In the genomic region with DNA sequence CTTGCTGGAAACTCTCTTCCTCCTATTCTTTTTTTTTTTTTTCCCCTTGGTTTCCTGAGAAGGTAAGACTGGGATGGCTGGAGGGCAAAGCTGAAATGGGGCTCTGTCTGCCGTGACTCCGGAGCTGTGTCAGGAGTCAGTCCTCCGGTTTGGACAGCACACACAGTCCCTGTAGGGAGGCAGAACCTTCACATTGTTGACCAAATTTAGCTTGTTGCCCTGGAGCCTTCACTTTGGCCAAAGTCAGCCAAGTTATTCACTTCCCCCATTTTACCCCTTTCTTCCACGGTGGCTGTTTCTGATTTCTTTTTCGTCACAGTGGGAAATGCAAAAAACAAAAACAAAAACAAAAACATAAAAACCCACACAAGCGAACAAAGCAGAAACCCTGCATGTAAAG, we compare ENCODE assay signal across 14 mouse cellular contexts. TPM values are rescaled to one million over a fixed set of nuclear protein-coding genes. Genes with fewer than 3 reads are reported as not detected.
DNase-seq lines count a peak whose midpoint lies in the region; ATAC-seq lines count a peak whose summit lies in the region.
"Had no signal": no experiment of that assay in that cellular context is flagged by ENCODE, and none has a peak within 500 bp of the region (broad histone marks: within the 10 kb centered on the region; RNA-seq: fewer than 3 reads in every experiment).

No protein-coding gene starts in this region.

- DNase-seq in forebrain, embryonic 11.5 days (ENCODE audit: low spot score) = no peak
- no peak for DNase-seq in midbrain, embryonic 14.5 days
- no peak for DNase-seq in hindbrain, embryonic 11.5 days (ENCODE audit: low spot score)
- no peak for DNase-seq in gastrocnemius, adult 8-10 months (ENCODE audit: low spot score in 2 of 2)
- DNase-seq in c-Kit-positive CD71-positive TER-119-positive erythroid progenitor cells, embryonic 14.5 days (ENCODE audit: low spot score) = no peak
- DNase-seq: thymus, adult 18-20 months had no signal

- peaks cover 11% of the 10 kb centered on the region; the same call in 1 of the 2 replicates for H3K4me1 ChIP-seq in forebrain, embryonic 11.5 days (replicated peaks; ENCODE audit: control insufficient read depth, insufficient read depth, low read length)
- H3K4me1 ChIP-seq in forebrain, embryonic 16.5 days (replicated peaks; ENCODE audit: control insufficient read depth, insufficient read depth, low read length) = peaks cover 17% of the 10 kb centered on the region
- H3K4me1 ChIP-seq in midbrain, embryonic 12.5 days = peaks cover 23% of the 10 kb centered on the region
- H3K4me1 ChIP-seq in midbrain, embryonic 14.5 days (ENCODE audit: control insufficient read depth, insufficient read depth, low read length) = peaks cover 20% of the 10 kb centered on the region
- H3K4me1 ChIP-seq in hindbrain, embryonic 11.5 days (replicated peaks; ENCODE audit: control insufficient read depth, insufficient read depth, low read length) = 0 out of 2 replicates have a peak, but pooled peaks cover 2% of the 10 kb centered on the region
- peaks cover 11% of the 10 kb centered on the region; the same call in 1 of the 2 replicates for H3K4me1 ChIP-seq in neural tube, embryonic 14.5 days (ENCODE audit: control insufficient read depth, insufficient read depth, low read length)

- H3K9me3 ChIP-seq in forebrain, embryonic 11.5 days (ENCODE audit: control insufficient read depth, low read length) = no peaks in the 10 kb centered on the region
- no peaks in the 10 kb centered on the region for H3K9me3 ChIP-seq in forebrain, embryonic 16.5 days (ENCODE audit: control insufficient read depth, low read length)
- no peaks in the 10 kb centered on the region for H3K9me3 ChIP-seq in midbrain, embryonic 12.5 days
- H3K9me3 ChIP-seq in midbrain, embryonic 14.5 days (ENCODE audit: control insufficient read depth, low read length) = no peaks in the 10 kb centered on the region
- H3K9me3 ChIP-seq in hindbrain, embryonic 11.5 days (ENCODE audit: control insufficient read depth, low read length) = no peaks in the 10 kb centered on the region
- H3K9me3 ChIP-seq in neural tube, embryonic 14.5 days (ENCODE audit: control insufficient read depth, low read length) = no peaks in the 10 kb centered on the region
- H3K9me3 ChIP-seq: embryonic facial prominence, embryonic 12.5 days; G1E; limb, embryonic 12.5 days; megakaryocyte, embryonic 14.5 days had no signal

- ATAC-seq in forebrain, embryonic 11.5 days (replicated peaks; ENCODE audit: low FRiP score) = no peak
- ATAC-seq in forebrain, embryonic 16.5 days = no peak
- ATAC-seq in midbrain, embryonic 12.5 days (ENCODE audit: low FRiP score, low read depth) = no peak
- no peak for ATAC-seq in midbrain, embryonic 14.5 days (ENCODE audit: low FRiP score, low TSS enrichment)
- ATAC-seq in hindbrain, embryonic 11.5 days (ENCODE audit: low FRiP score) = no peak
- no peak for ATAC-seq in neural tube, embryonic 14.5 days (ENCODE audit: low read depth)
- ATAC-seq: activated CD4-positive, CD25-positive, alpha-beta regulatory T cell, adult 4 months had no signal

- H3K27ac ChIP-seq in forebrain, embryonic 11.5 days (ENCODE audit: low read depth, low read length) = 0 out of 2 replicates have a peak overlapping the region, but pooled peaks have one; percentile 37
- no peak overlapping the region for H3K27ac ChIP-seq in forebrain, embryonic 16.5 days (ENCODE audit: low read length)
- peak overlapping the region; percentile 68; the same call in 1 of the 2 replicates for H3K27ac ChIP-seq in midbrain, embryonic 12.5 days (replicated peaks)
- H3K27ac ChIP-seq in midbrain, embryonic 14.5 days (replicated peaks; ENCODE audit: low read depth, low read length) = no peak overlapping the region
- H3K27ac ChIP-seq in hindbrain, embryonic 11.5 days (ENCODE audit: low read depth, low read length) = peak overlapping the region; percentile 80
- peak overlapping the region; percentile 58; the same call in 1 of the 2 replicates for H3K27ac ChIP-seq in neural tube, embryonic 14.5 days (ENCODE audit: low read depth, low read length)
- H3K27ac ChIP-seq: limb, embryonic 12.5 days had no signal

- no peak overlapping the region; the same call in 1 of the 2 replicates for H3K4me2 ChIP-seq in forebrain, embryonic 11.5 days (ENCODE audit: low read depth, low read length, severe bottlenecking)
- H3K4me2 ChIP-seq in forebrain, embryonic 16.5 days (ENCODE audit: low read length) = no peak overlapping the region
- no peak overlapping the region for H3K4me2 ChIP-seq in midbrain, embryonic 12.5 days (replicated peaks)
- no peak overlapping the region for H3K4me2 ChIP-seq in midbrain, embryonic 14.5 days (ENCODE audit: low read length)
- no peak overlapping the region for H3K4me2 ChIP-seq in hindbrain, embryonic 11.5 days (replicated peaks; ENCODE audit: low read depth, low read length)
- H3K4me2 ChIP-seq in neural tube, embryonic 14.5 days (ENCODE audit: low read depth, low read length) = 0 out of 2 replicates have a peak overlapping the region, but pooled peaks have one; percentile 35

- no peaks in the 10 kb centered on the region for H3K27me3 ChIP-seq in forebrain, embryonic 11.5 days (ENCODE audit: control insufficient read depth, insufficient read depth, low read length)
- H3K27me3 ChIP-seq in forebrain, embryonic 16.5 days (replicated peaks; ENCODE audit: control insufficient read depth, insufficient read depth, low read length) = 0 out of 2 replicates have a peak, but pooled peaks cover 3% of the 10 kb centered on the region
- H3K27me3 ChIP-seq in midbrain, embryonic 12.5 days = 0 out of 2 replicates have a peak, but pooled peaks cover 4% of the 10 kb centered on the region
- H3K27me3 ChIP-seq in midbrain, embryonic 14.5 days (ENCODE audit: control insufficient read depth, insufficient read depth, low read length) = no peaks in the 10 kb centered on the region
- no peaks in the 10 kb centered on the region for H3K27me3 ChIP-seq in hindbrain, embryonic 11.5 days (ENCODE audit: control insufficient read depth, insufficient read depth, low read length)
- no peaks in the 10 kb centered on the region for H3K27me3 ChIP-seq in neural tube, embryonic 14.5 days (ENCODE audit: control insufficient read depth, insufficient read depth, low read length)
- H3K27me3 ChIP-seq: embryonic facial prominence, embryonic 12.5 days; limb, embryonic 12.5 days; megakaryocyte, embryonic 14.5 days had no signal

- H3K4me3 ChIP-seq in forebrain, embryonic 11.5 days (ENCODE audit: low read depth, low read length) = no peak overlapping the region
- H3K4me3 ChIP-seq in forebrain, embryonic 16.5 days (replicated peaks; ENCODE audit: low read length) = no peak overlapping the region
- no peak overlapping the region for H3K4me3 ChIP-seq in midbrain, embryonic 12.5 days
- no peak overlapping the region for H3K4me3 ChIP-seq in midbrain, embryonic 14.5 days (replicated peaks; ENCODE audit: low read depth, low read length)
- H3K4me3 ChIP-seq in hindbrain, embryonic 11.5 days (ENCODE audit: low read depth, low read length) = no peak overlapping the region
- H3K4me3 ChIP-seq in neural tube, embryonic 14.5 days (ENCODE audit: low read depth, low read length) = no peak overlapping the region
- H3K4me3 ChIP-seq: embryonic facial prominence, embryonic 12.5 days; limb, embryonic 12.5 days had no signal

- H3K36me3 ChIP-seq in forebrain, embryonic 11.5 days (ENCODE audit: control insufficient read depth, insufficient read depth, low read length) = no peaks in the 10 kb centered on the region
- H3K36me3 ChIP-seq in forebrain, embryonic 16.5 days (ENCODE audit: control insufficient read depth, insufficient read depth) = no peaks in the 10 kb centered on the region
- no peaks in the 10 kb centered on the region for H3K36me3 ChIP-seq in midbrain, embryonic 12.5 days
- H3K36me3 ChIP-seq in midbrain, embryonic 14.5 days (ENCODE audit: control insufficient read depth, insufficient read depth, low read length) = no peaks in the 10 kb centered on the region
- H3K36me3 ChIP-seq in hindbrain, embryonic 11.5 days (ENCODE audit: control insufficient read depth, insufficient read depth, low read length) = no peaks in the 10 kb centered on the region
- H3K36me3 ChIP-seq in neural tube, embryonic 14.5 days (ENCODE audit: control insufficient read depth, insufficient read depth, low read length) = no peaks in the 10 kb centered on the region
- H3K36me3 ChIP-seq: embryonic facial prominence, embryonic 12.5 days; G1E; limb, embryonic 12.5 days had no signal

- 60% methylated on average over 6 of the region's 6 CpGs for WGBS in forebrain, embryonic 11.5 days
- 55% methylated on average over 6 of the region's 6 CpGs for WGBS in forebrain, embryonic 16.5 days
- 65% methylated on average over 6 of the region's 6 CpGs for WGBS in midbrain, embryonic 12.5 days
- 55% methylated on average over 6 of the region's 6 CpGs for WGBS in midbrain, embryonic 14.5 days
- WGBS in hindbrain, embryonic 11.5 days = 42% methylated on average over 6 of the region's 6 CpGs
- WGBS in neural tube, embryonic 14.5 days = 24% methylated on average over 6 of the region's 6 CpGs

- H3K9ac ChIP-seq in forebrain, embryonic 11.5 days (ENCODE audit: low read length) = no peak overlapping the region
- no peak overlapping the region for H3K9ac ChIP-seq in forebrain, embryonic 16.5 days (replicated peaks; ENCODE audit: low read depth, low read length)
- H3K9ac ChIP-seq in midbrain, embryonic 12.5 days (replicated peaks) = no peak overlapping the region
- H3K9ac ChIP-seq in midbrain, embryonic 14.5 days (replicated peaks; ENCODE audit: low read length) = no peak overlapping the region
- H3K9ac ChIP-seq in hindbrain, embryonic 11.5 days (ENCODE audit: low read depth, low read length) = no peak overlapping the region; the same call in 1 of the 2 replicates
- H3K9ac ChIP-seq in neural tube, embryonic 14.5 days (replicated peaks; ENCODE audit: low read depth, low read length) = no peak overlapping the region
- H3K9ac ChIP-seq: embryonic facial prominence, embryonic 12.5 days; limb, embryonic 12.5 days had no signal

RNA-seq across cellular contexts. Expression of a gene that starts 18.0 kb away (rescaled TPM):
- polyA plus RNA-seq in forebrain, embryonic 11.5 days (2014; fragmentation: Nextera tagmentation; extraction: Ambion mirVana) = 3.0 and 3.2 TPM in 2 replicates
- polyA plus RNA-seq in forebrain, embryonic 16.5 days (2015; fragmentation: Nextera tagmentation; extraction: Ambion mirVana) = 2.0 and 2.4 TPM in 2 replicates
- 5.2 and 5.7 TPM in 2 replicates for polyA plus RNA-seq in midbrain, embryonic 12.5 days (2016; fragmentation: Nextera tagmentation; extraction: Ambion mirVana)
- 1.8 and 1.9 TPM in 2 replicates for polyA plus RNA-seq in midbrain, embryonic 14.5 days (2014; fragmentation: Nextera tagmentation; extraction: Ambion mirVana)
- 2.9 and 4.3 TPM in 2 replicates for polyA plus RNA-seq in hindbrain, embryonic 11.5 days (2014; fragmentation: Nextera tagmentation; extraction: Ambion mirVana)
- 2.4 and 2.9 TPM in 2 replicates for polyA plus RNA-seq in neural tube, embryonic 14.5 days (2014; fragmentation: Nextera tagmentation; extraction: Ambion mirVana)
- 10 to 100 TPM; 11.9 to 15.9 (median 13.6) TPM for total RNA-seq in gastrocnemius, adult 8-10 months (2022)

RNA-seq across cellular contexts. Expression of a gene that starts 49.0 kb away (rescaled TPM):
- 5.7 and 6.1 TPM in 2 replicates for polyA plus RNA-seq in forebrain, embryonic 11.5 days (2014; fragmentation: Nextera tagmentation; extraction: Ambion mirVana)
- 11.5 and 14.7 TPM in 2 replicates for polyA plus RNA-seq in forebrain, embryonic 16.5 days (2015; fragmentation: Nextera tagmentation; extraction: Ambion mirVana)
- 6.8 and 7.7 TPM in 2 replicates for polyA plus RNA-seq in midbrain, embryonic 12.5 days (2016; fragmentation: Nextera tagmentation; extraction: Ambion mirVana)
- 12.9 and 13.7 TPM in 2 replicates for polyA plus RNA-seq in midbrain, embryonic 14.5 days (2014; fragmentation: Nextera tagmentation; extraction: Ambion mirVana)
- 4.4 and 6.9 TPM in 2 replicates for polyA plus RNA-seq in hindbrain, embryonic 11.5 days (2014; fragmentation: Nextera tagmentation; extraction: Ambion mirVana)
- 14.1 and 16.3 TPM in 2 replicates for polyA plus RNA-seq in neural tube, embryonic 14.5 days (2014; fragmentation: Nextera tagmentation; extraction: Ambion mirVana)
- 1 to 10 TPM; 7.2 to 8.1 (median 7.8) TPM for total RNA-seq in gastrocnemius, adult 8-10 months (2022)

Comparison
In these comparisons a context has a peak if more than half of its experiments do, and no peak if none do; other contexts are left out.
1. H3K27ac ChIP-seq: peak in forebrain, embryonic 11.5 days (single experiment), midbrain, embryonic 12.5 days (single experiment), hindbrain, embryonic 11.5 days (single experiment) and neural tube, embryonic 14.5 days (single experiment); none in forebrain, embryonic 16.5 days (single experiment) and midbrain, embryonic 14.5 days (single experiment).